Mouse (Mus musculus) MEL (cell line): Measurements from ENCODE around the gene Dpp9. TPM values are rescaled to one million over a fixed set of nuclear protein-coding genes. Genes with fewer than 3 reads are reported as not detected.

Experiments used
- DNase-seq: peaks from one replicate; pipeline ENCODE4 v3.0.0; 2011; ENCODE audit warnings: low read depth, low spot score
- H3K27ac ChIP-seq: 2 replicates; pipeline ENCODE4 v1.5.1; 2012; ENCODE audit warnings: low read depth, mild to moderate bottlenecking, control low read depth, low read length, moderate library complexity; ENCODE audit not compliant: control insufficient read depth
- H3K27me3 ChIP-seq, 2 experiments: fragments of 150-350 bp in 1 of 2; sonication (generic) in 1 of 2; 2 replicates each; pipeline ENCODE4 v1.6.1; 2012; ENCODE audit warnings: low read length in 2 of 2, mild to moderate bottlenecking in 2 of 2, improper control_type of control experiment in 1 of 2, moderate library complexity in 1 of 2; ENCODE audit not compliant: insufficient read depth in 2 of 2, control insufficient read depth in 1 of 2
- H3K36me3 ChIP-seq, 2 experiments: 2 replicates each; pipeline ENCODE4 v1.6.1; 2012 to 2014; ENCODE audit warnings: low read length in 2 of 2, improper control_type of control experiment in 1 of 2, inconsistent platforms in 1 of 2, mild to moderate bottlenecking in 1 of 2; ENCODE audit not compliant: insufficient read depth in 2 of 2, control insufficient read depth in 1 of 2
- H3K4me1 ChIP-seq, 2 experiments: fragments of 150-350 bp in 1 of 2; sonication (generic) in 1 of 2; 2 replicates each; pipeline ENCODE4 v1.6.1; 2012; ENCODE audit warnings: low read length in 2 of 2, improper control_type of control experiment in 1 of 2, mild to moderate bottlenecking in 1 of 2; ENCODE audit not compliant: insufficient read depth in 2 of 2, control insufficient read depth in 1 of 2
- H3K4me3 ChIP-seq, 2 experiments: fragments of 150-350 bp in 1 of 2; sonication (generic) in 1 of 2; 2 replicates each; pipeline ENCODE4 v1.5.1; 2012; ENCODE audit warnings: low read depth in 2 of 2, low read length in 2 of 2, mild to moderate bottlenecking in 2 of 2, moderate library complexity in 2 of 2, control low read depth in 1 of 2, improper control_type of control experiment in 1 of 2; ENCODE audit not compliant: control insufficient read depth in 1 of 2, insufficient read depth in 1 of 2
- H3K79me2 ChIP-seq: 2 replicates; pipeline ENCODE4 v1.6.1; 2012; ENCODE audit warnings: mild to moderate bottlenecking, low read length, moderate library complexity; ENCODE audit not compliant: control insufficient read depth, poor library complexity, insufficient read depth
- H3K9ac ChIP-seq: 2 replicates; pipeline ENCODE4 v1.6.1; 2012; ENCODE audit warnings: low read depth, mild to moderate bottlenecking, control low read depth, low read length, moderate library complexity; ENCODE audit not compliant: control insufficient read depth, poor library complexity, severe bottlenecking
- H3K9me3 ChIP-seq: fragments of 150-350 bp; sonication (generic); replicated peaks from 2 replicates; pipeline ENCODE4 v1.6.1; 2012; ENCODE audit warnings: mild to moderate bottlenecking, low read length, improper control_type of control experiment, moderate library complexity; ENCODE audit not compliant: insufficient read depth
- BHLHE40 ChIP-seq: IDR thresholded peaks from 2 replicates; pipeline ENCODE4 v1.6.1; 2012; ENCODE audit warnings: low read depth, mild to moderate bottlenecking, inconsistent platforms, low read length, improper control_type of control experiment, borderline replicate concordance
- CHD2 ChIP-seq: IDR thresholded peaks from 2 replicates; pipeline ENCODE4 v1.6.1; 2011; ENCODE audit warnings: low read length, improper control_type of control experiment
- EP300 ChIP-seq, 2 experiments: IDR thresholded peaks; 2 replicates each; pipeline ENCODE4 v1.6.1; 2011; ENCODE audit warnings: improper control_type of control experiment in 2 of 2, low read length in 2 of 2, low read depth in 1 of 2, mild to moderate bottlenecking in 1 of 2
- ETS1 ChIP-seq: IDR thresholded peaks from 2 replicates; pipeline ENCODE4 v1.6.1; 2012; ENCODE audit warnings: low read depth, mild to moderate bottlenecking, inconsistent platforms, low read length, improper control_type of control experiment, moderate library complexity
- GABPA ChIP-seq: IDR thresholded peaks from 2 replicates; pipeline ENCODE4 v1.6.1; 2012; ENCODE audit warnings: low read depth, mild to moderate bottlenecking, inconsistent platforms, low read length, improper control_type of control experiment, moderate library complexity
- GATA1 ChIP-seq: IDR thresholded peaks from 2 replicates; pipeline ENCODE4 v1.6.1; 2011; ENCODE audit warnings: low read depth, low read length, improper control_type of control experiment
- HCFC1 ChIP-seq: IDR thresholded peaks from 2 replicates; pipeline ENCODE4 v1.6.1; 2012; ENCODE audit warnings: low read depth, mild to moderate bottlenecking, inconsistent platforms, low read length, improper control_type of control experiment, moderate library complexity
- JUND ChIP-seq: IDR thresholded peaks from 2 replicates; pipeline ENCODE4 v1.6.1; 2011; ENCODE audit warnings: low read depth, mild to moderate bottlenecking, improper control_type of control experiment, low read length
- KAT2A ChIP-seq: conservative IDR thresholded peaks from 2 replicates; pipeline ENCODE4 v1.6.1; 2012; ENCODE audit warnings: low read depth, low read length, improper control_type of control experiment, inconsistent platforms
- MAZ ChIP-seq: IDR thresholded peaks from 2 replicates; pipeline ENCODE4 v1.6.1; 2012; ENCODE audit warnings: low read depth, mild to moderate bottlenecking, inconsistent platforms, low read length, improper control_type of control experiment
- MEF2A ChIP-seq: IDR thresholded peaks from 2 replicates; pipeline ENCODE4 v1.6.1; 2014; ENCODE audit warnings: low read depth, mild to moderate bottlenecking, inconsistent platforms, low read length, improper control_type of control experiment; ENCODE audit not compliant: poor library complexity, insufficient replicate concordance, severe bottlenecking; ENCODE audit errors: extremely low read depth
- MXI1 ChIP-seq: IDR thresholded peaks from 2 replicates; pipeline ENCODE4 v1.6.1; 2011; ENCODE audit warnings: mild to moderate bottlenecking, low read depth, low read length, improper control_type of control experiment
- MYC ChIP-seq: IDR thresholded peaks from 2 replicates; pipeline ENCODE4 v1.6.1; 2011; ENCODE audit warnings: low read depth, mild to moderate bottlenecking, low read length, improper control_type of control experiment, moderate library complexity
- POLR2A ChIP-seq, 2 experiments: IDR thresholded peaks; 2 replicates each; pipeline ENCODE4 v1.6.1; 2011 to 2012; ENCODE audit warnings: low read length in 2 of 2, mild to moderate bottlenecking in 2 of 2, control low read depth in 1 of 2, improper control_type of control experiment in 1 of 2, low read depth in 1 of 2, moderate library complexity in 1 of 2; ENCODE audit not compliant: control insufficient read depth in 1 of 2, insufficient read depth in 1 of 2, poor library complexity in 1 of 2
- POLR2AphosphoS2 ChIP-seq: IDR thresholded peaks from 2 replicates; pipeline ENCODE4 v1.6.1; 2011; ENCODE audit warnings: low read length, improper control_type of control experiment
- POLR2AphosphoS5 ChIP-seq: IDR thresholded peaks from 2 replicates; pipeline ENCODE4 v1.6.1; 2012; ENCODE audit warnings: low read depth, borderline replicate concordance, mild to moderate bottlenecking, inconsistent platforms, low read length, moderate library complexity, mixed read lengths
- TAL1 ChIP-seq: IDR thresholded peaks from 2 replicates; pipeline ENCODE4 v1.6.1; 2012; ENCODE audit warnings: mild to moderate bottlenecking, inconsistent platforms, low read length, moderate library complexity, mixed read lengths
- USF1 ChIP-seq: IDR thresholded peaks from 2 replicates; pipeline ENCODE4 v1.6.1; 2014; ENCODE audit warnings: low read depth, mild to moderate bottlenecking, inconsistent platforms, low read length, improper control_type of control experiment, moderate library complexity
- ZC3H11A ChIP-seq: IDR thresholded peaks from 2 replicates; pipeline ENCODE4 v1.6.1; 2012; ENCODE audit warnings: low read depth, mild to moderate bottlenecking, inconsistent platforms, low read length, improper control_type of control experiment
- ZKSCAN1 ChIP-seq: IDR thresholded peaks from 2 replicates; pipeline ENCODE4 v1.6.1; 2012; ENCODE audit warnings: low read depth, mild to moderate bottlenecking, inconsistent platforms, low read length, improper control_type of control experiment, moderate library complexity
- ZNF384 ChIP-seq: IDR thresholded peaks from 2 replicates; pipeline ENCODE4 v1.6.1; 2012; ENCODE audit warnings: low read depth, mild to moderate bottlenecking, inconsistent platforms, low read length, improper control_type of control experiment
- polyA plus RNA-seq, 2 experiments: library from polyadenylated mRNA; stranded (reverse) in 1 of 2; unstranded in 1 of 2; fragments of >175 nt in 1 of 2; fragments of >200 nt in 1 of 2; gene quantifications; 2 replicates each; pipeline versions ENCODE4 v1.2.1 to v1.2.4; 2012; ENCODE audit warnings: low replicate concordance in 2 of 2, low read depth in 1 of 2; ENCODE audit not compliant: insufficient read length in 2 of 2, insufficient read depth in 1 of 2, missing spikeins in 1 of 2
- total RNA-seq: library from RNA; depleted of rRNA; stranded (reverse); fragments of 300-350 nt; gene quantifications from 2 replicates; pipeline ENCODE4 v1.2.3, GENCODE M21; 2012

Dpp9 gene
- total and polyA plus RNA-seq, 3 experiments, result 36.3 to 67.2 TPM; not detected in 1

GRCm38 (mm10) chr17:56153643-56154042 is 65.1 kb downstream of the Dpp9 start:
- no peak for DNase-seq
- Histone ChIP-seq H3K9me3 (no peaks in the 10 kb centered on the region), H3K27me3 (peaks cover 9 to 22% of the 10 kb centered on the region in 2 experiments)

GRCm38 (mm10) chr17:56149897-56150296 is 68.8 kb downstream of the Dpp9 start:
- H3K9me3 ChIP-seq, result no peaks in the 10 kb centered on the region
- H3K27me3 ChIP-seq, result peaks cover 2 to 3% of the 10 kb centered on the region in 2 experiments; a peak in 3 of 4 replicates
- no peaks in the 10 kb centered on the region for H3K79me2 ChIP-seq
- H3K27ac ChIP-seq, result no peak overlapping the region
- TF ChIP-seq POLR2A (IDR thresholded peaks at IDR 0.05; ENCODE audit: control insufficient read depth in 1 of 2, insufficient read depth in 1 of 2, low read depth in 1 of 2, low read length in 2 of 2, poor library complexity in 1 of 2) (no peak), ZKSCAN1 (no peak), GABPA (no peak), ZC3H11A (no peak)
- peaks cover 0 to 4% of the 10 kb centered on the region in 2 experiments; a peak in 1 of 4 replicates for H3K36me3 ChIP-seq
- H3K9ac ChIP-seq, result no peak overlapping the region
- DNase-seq, result no peak
- H3K4me1 ChIP-seq, result peaks cover 0 to 4% of the 10 kb centered on the region in 2 experiments; a peak in 2 of 4 replicates
- no peak overlapping the region for H3K4me3 ChIP-seq

More at GRCm38 (mm10) chr17:56153643-56154042, 65.1 kb downstream of the Dpp9 start:
- peaks cover 0 to 4% of the 10 kb centered on the region in 2 experiments; a peak in 2 of 4 replicates for H3K4me1 ChIP-seq
- no peaks in the 10 kb centered on the region for H3K79me2 ChIP-seq
- TF ChIP-seq POLR2AphosphoS2 (no peak), POLR2A (IDR thresholded peaks at IDR 0.05; ENCODE audit: control insufficient read depth in 1 of 2, insufficient read depth in 1 of 2, low read depth in 1 of 2, low read length in 2 of 2, poor library complexity in 1 of 2) (no peak), HCFC1 (no peak), ZNF384 (no peak), JUND (no peak), MYC (no peak), MEF2A (no peak), ETS1 (no peak), TAL1 (no peak), MAZ (no peak), POLR2AphosphoS5 (no peak), CHD2 (no peak), USF1 (no peak), EP300 (IDR thresholded peaks at IDR 0.05; ENCODE audit: low read depth in 1 of 2, low read length in 2 of 2) (no peak), ZKSCAN1 (no peak), MXI1 (no peak), BHLHE40 (no peak), KAT2A (no peak), GATA1 (no peak), ZC3H11A (no peak)
- H3K9ac ChIP-seq, result no peak overlapping the region
- H3K36me3 ChIP-seq, result peaks cover 0 to 4% of the 10 kb centered on the region in 2 experiments; a peak in 1 of 4 replicates
- H3K4me3 ChIP-seq, result no peak overlapping the region
- H3K27ac ChIP-seq, result no peak overlapping the region
